Mouse (Mus musculus): ENCODE measurements at regions not wholly inside any gene's neighbourhood (a gene's known extent, or its start where the extent isn't known, plus 50 kb on each side); places are given as distances from the start of the nearest gene placed in this dataset.
A peak's percentile ranks its signal among the peaks of the same experiment; 100 is the strongest.
"Not testable (repeated sequence)": the region's sequence is repeated elsewhere in the genome, so short reads cannot be mapped to it uniquely, and the experiment has no call there.

DNA sequence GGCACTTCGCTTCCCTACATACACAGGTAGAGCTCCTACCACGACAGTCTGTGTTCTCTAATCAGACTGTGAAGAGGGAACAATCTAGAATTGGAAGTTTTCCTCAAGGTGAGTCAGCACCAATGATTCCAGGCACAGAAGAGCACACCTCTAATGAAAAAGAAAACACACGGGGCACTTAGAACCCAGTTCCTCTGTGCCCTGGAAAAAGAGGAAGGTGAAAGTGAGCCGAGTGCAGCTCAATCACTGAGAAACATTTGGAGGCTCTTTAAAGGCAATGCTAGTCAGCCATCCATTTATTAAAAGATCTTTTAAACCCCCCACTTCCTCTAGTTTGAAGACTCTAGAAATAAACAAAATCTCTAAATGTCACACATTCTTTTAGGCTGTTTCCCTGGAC lies 108.4 kb upstream of the Adgrl2 start:
- DNase-seq: no peak

DNA sequence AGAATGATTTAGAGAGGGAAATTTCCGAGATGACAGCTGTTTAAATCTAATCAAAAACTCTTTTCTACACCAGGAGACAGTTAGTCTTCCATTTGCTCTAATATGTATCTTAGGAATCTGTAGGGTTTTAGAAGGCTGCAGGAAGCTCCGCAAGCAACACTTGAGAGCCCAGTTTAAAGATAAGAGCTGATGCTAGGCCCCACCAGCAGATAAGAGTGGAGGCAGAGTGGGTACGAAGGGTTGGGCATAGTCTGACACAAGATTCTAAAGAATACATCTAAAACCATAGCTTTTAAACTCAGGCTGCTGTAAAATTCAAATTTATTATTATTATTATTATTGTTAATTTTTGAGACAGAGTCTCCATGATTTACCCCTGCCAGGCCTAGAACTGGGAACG lies 106.7 kb upstream of the Adgrl2 start:
- DNase-seq: no peak

DNA sequence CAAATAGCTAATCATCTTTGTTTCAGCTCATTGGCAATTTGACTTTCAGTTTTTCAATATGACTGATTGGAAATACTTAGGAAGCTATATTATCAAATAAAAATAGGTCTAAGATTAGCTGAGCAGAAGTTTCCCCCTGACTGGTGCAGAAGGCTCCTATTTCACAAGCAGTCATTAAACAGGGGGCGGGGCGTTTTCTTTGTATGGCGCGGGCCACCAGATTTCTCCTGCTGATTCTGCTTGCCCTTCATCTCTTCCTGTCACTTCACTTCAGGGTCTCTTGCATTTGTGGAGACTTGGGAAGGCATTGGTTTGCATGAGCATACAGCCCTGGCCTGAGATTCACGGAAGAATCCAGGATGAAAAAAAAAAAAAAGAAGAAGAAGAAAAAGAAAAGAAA lies 102.3 kb upstream of the Adgrl2 start:
- DNase-seq: peak; percentile 43

DNA sequence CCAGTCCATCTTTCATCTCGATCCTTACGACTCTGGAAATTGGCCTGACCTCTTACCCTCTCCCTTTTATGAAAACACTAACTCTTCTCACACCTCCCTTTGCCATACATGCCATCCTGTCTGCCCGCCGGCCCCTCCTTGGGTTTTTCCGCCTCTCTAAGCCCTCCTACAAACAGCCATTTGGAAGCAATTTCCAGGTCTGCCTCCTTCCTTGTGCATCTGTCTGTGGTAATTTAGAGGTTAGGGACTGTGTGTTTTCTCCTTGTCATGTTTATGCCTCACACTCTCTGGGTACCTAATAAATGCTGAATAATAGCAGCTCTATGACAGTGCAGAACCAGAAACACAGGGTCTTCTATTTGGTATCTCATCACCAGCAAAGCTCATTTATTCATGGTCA lies 99.7 kb upstream of the Adgrl2 start:
- DNase-seq: no peak

DNA sequence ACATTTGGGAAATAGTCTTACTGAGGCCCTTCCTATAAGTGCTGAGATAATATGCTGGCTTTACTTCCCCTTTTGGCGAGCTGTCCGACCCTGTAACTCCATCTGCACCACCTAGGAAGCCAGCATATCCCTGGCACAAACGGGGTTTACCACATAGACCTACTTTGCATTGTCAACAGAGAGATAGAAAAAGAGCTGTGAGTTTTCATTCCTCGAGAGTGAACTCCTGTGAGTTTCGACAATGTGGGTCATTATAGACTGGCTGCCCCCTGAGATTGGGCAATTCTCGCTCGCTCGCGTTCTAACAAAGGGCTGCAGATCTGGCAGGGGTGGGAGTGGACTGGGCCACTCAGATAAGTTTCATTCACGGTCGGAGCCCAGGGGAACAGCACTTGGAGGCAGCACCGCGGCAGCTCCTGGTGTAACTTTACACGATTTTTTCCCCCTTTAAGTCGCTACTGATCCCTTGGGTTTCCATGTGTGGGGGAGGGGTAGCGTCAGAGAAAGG lies 98.3 kb upstream of the Adgrl2 start:
- DNase-seq: peak; percentile 81

DNA sequence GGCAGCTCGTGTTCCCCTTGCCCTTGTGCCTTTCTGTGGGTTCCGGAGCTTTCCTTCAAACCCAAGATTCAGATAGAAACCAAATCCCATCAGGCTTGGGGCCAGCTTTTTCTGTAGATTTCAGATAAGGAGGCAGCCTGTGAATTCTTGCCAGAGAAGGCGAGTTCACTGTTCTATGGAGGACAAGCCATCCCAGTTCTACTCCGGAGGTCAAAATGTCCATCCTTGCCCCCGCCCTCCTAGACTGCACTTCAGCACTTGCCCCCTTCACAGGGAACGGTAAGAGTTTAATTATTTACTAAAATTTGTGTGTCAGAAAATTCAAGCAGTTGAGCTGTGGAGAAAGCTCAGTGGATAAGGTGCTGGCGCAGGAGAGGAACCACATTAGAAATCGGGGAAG lies 97.1 kb upstream of the Adgrl2 start:
- DNase-seq: no peak

DNA sequence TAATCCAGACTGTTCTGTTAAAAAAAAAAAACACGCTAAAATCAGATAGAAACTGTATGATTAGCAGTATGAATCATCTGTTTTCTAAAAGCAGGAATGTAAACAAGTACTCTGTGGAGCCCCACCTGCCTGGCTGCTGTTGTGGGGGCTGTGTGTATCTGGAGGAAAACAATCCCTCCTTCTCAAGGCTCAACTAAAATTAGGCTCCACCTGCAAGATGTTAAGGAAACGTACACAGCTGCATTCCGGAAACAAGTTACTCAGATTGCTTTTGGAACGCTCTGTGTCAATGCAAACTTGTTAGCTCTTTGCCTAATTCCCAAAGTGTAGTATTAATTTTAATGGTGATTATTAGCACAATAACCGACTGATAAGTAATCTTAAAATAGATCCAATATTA lies 96.3 kb upstream of the Adgrl2 start:
- no peak for DNase-seq

DNA sequence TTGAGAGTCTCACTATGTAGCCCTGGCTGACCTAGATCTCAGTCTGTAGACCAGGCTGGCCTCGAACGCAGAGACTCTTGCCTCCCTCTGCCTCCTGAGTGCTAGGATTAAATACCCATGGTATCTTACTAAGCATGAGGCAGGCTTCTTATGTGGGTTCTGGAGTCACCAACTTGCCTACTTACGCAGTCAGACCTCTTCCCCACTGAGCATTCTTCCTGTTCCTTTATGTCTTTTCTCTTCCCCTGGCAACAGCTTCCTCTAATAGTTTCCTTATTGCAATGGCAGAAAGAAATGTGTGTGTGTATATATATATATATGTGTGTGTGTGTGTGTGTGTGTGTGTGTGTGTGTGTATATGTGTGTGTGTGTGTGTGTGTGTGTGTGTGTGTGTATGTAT lies 95.7 kb upstream of the Adgrl2 start:
- DNase-seq: no peak

DNA sequence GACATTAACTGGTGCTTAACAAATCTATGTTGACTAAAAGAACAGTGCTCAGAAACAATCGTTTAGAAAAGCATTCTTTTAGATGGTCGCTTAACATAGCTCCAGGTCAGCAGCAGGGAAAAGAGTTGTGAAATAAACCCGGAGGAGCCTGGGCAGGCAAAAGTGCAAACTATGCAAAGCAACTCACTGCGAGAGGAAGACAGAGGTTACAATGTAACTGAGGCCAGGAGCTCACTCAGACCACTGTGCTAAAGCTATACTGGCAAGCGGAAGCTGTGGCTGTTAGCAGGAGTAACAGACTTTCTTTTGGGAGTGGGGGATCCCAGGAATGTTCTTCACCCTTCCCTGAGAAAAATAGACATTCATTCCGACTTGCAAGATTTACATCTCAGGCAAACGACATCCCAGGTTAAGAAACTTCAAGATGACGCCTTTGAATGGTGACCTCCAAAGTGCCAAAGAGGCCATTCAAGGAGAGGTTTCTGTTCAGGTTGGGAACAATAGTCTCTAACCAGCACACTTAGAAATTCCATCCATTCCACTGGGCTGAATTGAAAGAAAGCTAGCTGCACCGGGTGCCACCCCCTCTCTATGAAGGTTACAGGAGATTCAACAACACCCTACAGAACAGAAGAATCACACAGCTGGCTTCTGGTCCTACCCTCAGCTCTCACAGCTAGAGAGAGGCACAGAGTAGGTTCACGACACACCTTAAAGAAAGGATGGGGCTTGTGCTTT lies 94.7 kb upstream of the Adgrl2 start:
- no peak for DNase-seq

DNA sequence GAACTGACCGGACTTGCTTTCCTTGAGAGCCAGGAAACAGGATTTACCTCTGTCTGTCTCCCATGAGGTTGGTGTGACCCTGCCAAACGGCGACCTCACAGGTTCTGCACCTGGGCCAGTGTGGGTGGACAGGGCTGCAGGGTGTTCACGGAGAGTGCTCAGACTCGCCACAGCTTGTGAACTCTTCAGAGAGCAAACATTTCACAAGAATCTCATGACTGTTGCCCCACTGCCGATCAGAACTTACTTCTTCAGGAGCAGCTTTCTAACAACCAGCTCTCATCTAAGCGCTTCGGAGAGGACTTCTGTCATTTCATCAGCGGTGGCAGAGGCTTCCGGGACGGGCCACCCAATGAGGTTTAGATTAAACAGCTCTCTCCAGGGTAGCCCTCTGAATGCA lies 93.0 kb upstream of the Adgrl2 start:
- DNase-seq: no peak

DNA sequence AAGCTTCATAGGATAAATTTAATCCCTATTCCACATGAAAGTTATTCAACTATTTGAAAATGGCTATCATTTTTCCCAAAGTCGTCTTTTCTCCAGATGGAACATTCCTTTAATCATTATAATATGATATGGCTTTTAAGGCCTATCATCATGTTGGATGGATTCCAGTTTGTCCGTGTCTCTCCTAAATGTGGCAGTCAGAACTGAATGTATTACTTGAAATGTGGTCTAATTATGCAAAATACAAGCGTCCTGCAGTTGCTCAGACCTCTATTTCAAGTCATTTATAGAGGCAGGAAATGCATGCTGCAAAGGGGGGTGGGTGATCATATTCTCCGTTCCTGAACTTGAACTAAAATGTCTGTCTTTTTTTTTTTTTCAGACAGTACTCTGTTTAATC lies 88.5 kb upstream of the Adgrl2 start:
- DNase-seq: no peak

DNA sequence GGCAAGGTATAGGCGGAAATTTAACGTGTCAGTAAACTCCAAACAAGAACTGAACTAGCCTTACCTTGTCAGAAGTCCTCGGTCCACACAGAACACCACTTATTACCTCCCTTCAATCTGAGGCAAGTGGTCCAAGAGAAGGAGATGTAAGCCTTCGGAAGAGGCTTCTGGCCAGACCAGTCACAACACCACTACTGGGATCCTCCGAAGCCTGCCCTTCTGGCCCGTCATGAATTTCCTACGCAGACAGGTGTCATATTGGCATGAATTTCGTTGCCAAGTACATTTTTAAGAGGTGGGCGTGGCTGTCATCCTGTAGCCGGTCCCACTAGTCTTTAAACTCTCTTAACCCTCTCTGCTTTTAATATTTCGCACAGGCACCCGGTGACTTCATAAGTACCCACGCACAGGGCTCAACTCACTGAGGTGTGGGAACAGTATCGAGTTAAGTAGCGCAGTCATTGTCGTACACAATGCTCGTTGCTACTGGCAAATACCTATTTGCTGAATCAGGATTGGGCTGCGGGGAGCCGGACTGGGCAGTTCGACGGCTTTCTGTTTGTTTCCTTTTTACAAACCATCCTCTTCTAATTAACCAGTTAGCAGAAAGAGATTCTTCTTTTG lies 86.7 kb upstream of the Adgrl2 start:
- no peak for DNase-seq

DNA sequence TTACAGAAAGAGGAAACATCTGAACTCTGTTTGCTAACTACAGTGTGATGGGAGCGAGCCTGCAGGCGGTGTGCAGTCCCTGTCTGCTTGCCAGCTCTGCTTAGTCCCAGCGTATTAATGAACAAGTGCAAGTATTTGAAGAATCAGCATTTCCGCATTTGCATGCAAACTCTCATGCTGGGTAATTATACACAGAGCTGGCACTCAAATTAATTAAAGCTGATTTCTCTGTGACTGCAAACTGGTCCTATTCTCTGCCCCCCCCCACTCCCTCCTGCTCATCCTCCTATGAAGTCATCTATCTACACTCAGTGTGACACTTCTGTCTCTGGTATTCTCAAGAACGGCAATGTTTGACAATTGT lies 85.1 kb upstream of the Adgrl2 start:
- DNase-seq: peak; percentile 84

DNA sequence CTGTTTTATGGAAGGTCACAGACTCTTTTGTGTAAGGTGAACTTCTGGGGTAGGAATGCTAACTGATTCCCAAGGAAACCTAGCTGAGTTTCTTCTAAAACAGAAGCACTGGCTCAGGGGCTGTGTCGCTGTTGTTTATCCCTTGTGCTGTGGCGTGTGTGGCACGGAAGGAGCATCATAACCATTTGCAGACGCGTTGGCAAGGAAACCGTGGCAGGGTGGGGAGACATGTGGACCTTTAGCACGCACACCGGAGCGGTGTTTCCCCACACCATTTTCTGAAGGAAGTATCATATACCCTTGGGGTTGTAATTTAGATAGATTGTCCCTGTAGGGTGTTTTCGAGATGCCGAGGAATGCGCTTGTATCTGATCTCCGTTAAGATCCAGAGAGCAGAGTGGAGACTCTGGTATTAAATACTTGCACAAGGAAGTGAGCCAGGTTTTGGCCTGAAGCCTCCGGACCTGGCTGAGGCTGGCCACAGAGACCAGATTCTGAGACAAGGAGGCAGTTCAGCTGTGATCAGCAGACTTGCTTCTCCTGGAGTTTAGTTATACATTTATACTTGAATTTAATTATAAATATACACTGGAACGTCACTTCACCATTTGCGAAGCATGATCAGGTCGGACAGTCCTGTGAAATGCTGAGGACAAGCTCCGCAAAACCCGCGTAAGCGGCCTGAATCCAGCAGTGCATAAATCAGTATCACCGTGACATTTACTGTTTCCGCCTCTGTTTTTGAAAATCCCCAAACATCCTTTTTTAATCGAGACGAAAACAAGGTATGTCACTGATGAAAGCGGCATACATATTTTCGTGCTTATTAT lies 84.5 kb upstream of the Adgrl2 start:
- DNase-seq: no peak

DNA sequence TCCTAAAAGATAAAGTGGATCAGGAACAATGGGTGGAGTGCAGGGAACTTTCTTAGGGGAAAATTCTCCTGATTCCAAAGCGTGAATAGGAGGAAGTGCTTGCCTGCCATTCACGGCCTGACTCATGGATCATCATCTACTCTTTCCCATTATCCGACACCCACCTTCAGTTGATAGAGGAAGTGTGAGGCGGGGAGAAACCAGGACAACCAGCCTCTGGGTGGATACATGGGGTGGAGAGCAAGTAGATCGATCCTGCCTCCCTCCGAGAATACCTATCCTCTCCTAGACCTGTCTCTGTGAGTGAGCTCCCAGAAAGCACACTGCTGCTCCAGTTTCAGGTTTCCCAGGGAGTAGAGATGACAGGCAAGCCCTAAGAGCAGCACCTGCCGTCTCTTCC lies 79.8 kb upstream of the Adgrl2 start:
- no peak for DNase-seq

DNA sequence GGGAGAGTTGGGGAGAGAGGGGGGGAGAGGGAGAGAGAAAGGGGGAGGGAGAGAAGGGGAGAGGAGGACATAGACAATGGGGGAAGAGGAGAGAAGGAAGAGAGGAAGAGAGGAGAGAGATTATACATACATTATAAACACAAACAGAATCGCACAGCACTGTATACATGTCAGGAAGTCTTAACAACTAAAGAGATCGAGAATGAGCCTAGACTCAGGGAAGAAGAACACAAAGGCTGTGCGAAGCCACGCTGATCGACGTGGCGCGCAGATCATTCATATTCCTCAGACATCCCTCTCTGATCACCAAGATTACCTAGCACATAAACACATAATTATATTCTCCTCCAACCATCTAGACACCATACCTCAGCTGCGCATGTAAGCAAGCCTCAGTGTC lies 79.1 kb upstream of the Adgrl2 start:
- DNase-seq: no peak

DNA sequence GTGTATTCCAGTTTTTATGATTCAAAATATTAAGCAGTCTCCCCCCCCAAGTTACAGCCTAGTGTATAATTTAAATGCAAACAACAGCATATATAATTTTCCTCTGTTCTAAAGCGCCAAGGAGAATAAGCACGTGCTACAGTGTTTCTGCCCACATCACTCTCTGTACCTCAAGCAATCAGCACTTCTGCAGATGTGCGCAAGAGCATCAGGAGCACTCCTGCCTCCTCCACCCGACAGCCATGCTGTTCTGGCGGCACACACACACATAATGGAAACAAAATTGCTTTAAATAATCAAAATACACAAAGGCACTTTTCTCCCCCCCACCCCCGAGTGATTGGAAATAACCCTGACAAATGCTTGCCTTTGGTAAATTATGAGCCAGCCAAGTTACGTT lies 78.5 kb upstream of the Adgrl2 start:
- DNase-seq: no peak

DNA sequence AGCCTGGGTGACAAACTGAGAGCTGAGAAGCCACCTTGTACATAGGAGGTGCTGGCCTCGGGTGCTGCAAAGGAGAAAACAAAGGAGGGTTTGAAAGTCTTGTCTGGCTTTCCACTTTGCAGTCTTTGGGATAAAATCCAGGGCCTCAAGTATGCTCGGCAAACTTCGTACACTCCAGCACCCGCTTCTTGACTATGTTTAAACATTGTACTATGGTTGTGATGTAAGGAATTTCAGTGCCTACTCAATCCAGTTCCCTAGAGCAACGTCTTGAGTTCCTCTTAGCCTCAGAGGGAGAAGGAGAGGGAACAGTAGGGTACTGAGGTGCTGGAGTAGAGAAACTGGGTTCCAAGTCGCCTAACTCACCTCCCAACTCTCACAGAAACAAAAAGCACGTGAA lies 77.4 kb upstream of the Adgrl2 start:
- DNase-seq: no peak

DNA sequence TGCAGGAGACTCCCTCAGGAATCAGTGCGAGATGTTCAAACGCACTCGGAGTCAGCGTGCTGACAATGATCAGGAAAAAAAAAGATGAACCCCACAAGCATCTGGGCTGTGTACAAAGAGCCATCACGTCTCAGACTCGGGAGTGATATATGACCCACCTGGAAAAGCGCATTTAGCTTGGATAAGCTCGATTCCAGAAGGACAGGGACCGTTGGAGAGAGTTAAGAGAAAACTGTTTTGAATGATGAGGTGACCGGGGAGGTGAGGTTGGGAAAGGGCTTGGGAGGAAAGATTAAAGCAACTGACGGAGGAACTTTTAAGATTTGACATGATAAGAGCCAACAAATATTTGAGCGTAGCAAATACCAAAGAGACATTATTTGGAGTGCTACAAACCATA lies 64.7 kb upstream of the Adgrl2 start:
- no peak for DNase-seq

DNA sequence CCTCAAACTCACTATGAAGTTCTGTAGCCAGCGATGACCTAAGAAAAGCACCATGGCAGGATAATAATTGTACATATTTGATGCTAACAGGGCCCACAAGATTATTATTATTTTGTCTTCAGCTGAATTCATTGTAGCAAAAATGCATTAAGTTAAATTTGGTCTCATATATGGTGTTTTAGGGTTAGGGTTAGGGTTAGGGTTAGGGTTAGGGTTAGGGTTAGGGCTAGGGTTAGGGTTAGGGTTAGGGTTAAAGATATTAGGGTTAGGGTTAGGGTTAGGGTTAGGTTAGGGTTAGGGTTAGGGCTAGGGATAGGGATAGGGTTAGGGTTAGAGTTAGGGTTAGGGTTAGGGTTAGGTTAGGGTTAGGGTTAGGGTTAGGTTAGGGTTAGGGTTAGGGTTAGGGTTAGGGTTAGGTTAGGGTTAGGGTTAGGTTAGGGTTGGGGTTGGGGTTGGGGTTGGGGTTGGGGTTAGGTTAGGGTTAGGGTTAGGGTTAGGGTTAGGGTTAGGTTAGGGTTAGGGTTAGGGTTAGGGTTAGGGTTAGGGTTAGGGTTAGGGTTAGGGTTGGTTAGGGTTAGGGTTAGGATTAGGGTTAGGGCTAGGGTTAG lies 62.0 kb upstream of the Adgrl2 start:
- DNase-seq: not testable (repeated sequence)

DNA sequence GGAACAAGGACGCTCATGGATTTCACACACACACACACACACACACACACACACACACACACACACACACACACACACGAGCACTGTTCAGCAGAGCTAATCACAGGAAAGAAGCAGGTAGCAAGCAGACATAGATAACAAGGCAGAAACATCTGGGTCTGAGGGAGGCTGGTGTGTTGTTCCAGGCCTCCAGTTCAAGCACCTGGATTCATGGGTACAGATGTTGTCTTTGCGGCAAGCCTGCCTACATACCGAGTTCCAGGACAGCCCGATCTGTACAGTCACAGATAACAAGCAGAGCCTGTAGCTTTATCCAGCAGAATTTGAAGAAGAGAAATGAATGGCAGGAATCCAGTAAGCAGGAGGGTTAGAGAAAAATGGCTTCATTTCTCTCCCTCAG lies 55.0 kb upstream of the Adgrl2 start:
- DNase-seq: no peak

DNA sequence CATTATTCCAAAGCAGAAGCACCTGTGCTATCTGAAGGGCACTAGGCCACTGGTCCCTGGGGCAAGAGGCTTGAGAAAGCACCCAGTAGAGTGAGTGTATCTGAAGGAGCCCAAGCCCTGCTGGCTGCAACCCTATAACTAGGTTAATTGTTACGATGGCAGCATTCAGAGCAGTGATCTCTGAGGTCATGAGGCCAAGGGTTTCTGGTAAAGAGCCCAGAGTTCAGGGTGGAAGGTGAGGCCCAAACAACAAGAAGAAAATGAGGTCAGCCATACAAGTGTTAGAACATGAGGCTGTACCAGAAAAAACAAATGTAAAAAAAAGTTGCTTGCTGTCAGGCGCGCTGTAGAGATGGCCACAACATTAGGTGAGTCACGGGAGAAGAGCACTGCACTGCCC lies 53.5 kb upstream of the Adgrl2 start:
- no peak for DNase-seq

DNA sequence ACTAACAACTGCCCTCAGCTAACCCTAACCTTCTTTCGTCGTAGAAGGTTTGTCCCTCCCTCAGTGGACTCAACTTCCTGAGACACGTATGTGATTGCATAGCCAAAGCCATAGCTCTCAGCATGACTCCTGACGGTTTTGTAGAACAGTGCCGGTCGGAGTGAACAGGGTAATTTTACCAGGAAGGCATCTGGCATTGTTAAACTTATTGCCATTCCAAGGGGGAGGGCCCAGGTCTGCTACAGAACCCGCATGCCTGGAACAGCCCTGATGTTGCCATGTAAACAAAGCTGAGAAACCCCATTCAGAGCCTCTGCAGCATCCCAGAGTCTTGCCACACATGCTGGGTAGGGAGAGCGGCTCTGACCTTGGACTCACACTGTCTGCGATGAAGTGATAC lies 52.2 kb upstream of the Adgrl2 start:
- DNase-seq: peak; percentile 39

DNA sequence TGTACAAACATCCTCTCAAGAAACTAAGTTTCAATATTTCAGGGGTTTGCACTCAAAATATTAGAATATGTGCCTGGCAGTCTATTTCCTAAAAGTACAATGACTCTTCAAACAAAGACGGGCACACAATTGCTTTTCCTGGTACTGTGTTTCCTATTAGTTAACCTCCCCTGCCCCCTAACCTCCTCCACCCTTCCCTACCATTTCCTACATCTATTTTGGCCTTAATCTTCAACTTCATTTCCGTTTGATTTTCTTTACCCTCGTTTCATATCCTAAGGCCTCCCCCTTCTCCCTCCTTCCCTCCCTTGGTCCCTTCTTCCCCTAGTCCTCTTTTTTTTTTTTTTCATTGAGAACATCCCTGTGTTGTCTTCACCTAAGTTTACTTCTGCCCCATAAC lies 50.8 kb upstream of the Adgrl2 start:
- no peak for DNase-seq

Data from retina, postnatal 1 day (tissue).